Mouse (Mus musculus) thymus, adult 2 months (tissue): ENCODE data around the gene Fam222a.

Source experiments
- CTCF ChIP-seq: fragments of 200-500 bp; IDR thresholded peaks from 2 replicates; pipeline ENCODE4 v1.5.1; 2012; ENCODE audit warnings: mild to moderate bottlenecking, control low read depth, low read length, moderate library complexity, borderline replicate concordance; ENCODE audit not compliant: control insufficient read depth, poor library complexity, insufficient read depth; ENCODE audit errors: extremely low read depth
- POLR2A ChIP-seq: fragments of 200-500 bp; IDR thresholded peaks from 2 replicates; pipeline ENCODE4 v1.6.1; 2012; ENCODE audit warnings: mild to moderate bottlenecking, low read length, control low read depth, moderate library complexity; ENCODE audit not compliant: control insufficient read depth, poor library complexity, insufficient read depth; ENCODE audit errors: extremely low read depth

GRCm38 (mm10) chr5:114651449-114651848 is 83.6 kb downstream of the Fam222a start:
- TF ChIP-seq POLR2A = no peak
- TF ChIP-seq CTCF = no peak
